ENCODE assay signal across 15 mouse cellular contexts in the genomic region with DNA sequence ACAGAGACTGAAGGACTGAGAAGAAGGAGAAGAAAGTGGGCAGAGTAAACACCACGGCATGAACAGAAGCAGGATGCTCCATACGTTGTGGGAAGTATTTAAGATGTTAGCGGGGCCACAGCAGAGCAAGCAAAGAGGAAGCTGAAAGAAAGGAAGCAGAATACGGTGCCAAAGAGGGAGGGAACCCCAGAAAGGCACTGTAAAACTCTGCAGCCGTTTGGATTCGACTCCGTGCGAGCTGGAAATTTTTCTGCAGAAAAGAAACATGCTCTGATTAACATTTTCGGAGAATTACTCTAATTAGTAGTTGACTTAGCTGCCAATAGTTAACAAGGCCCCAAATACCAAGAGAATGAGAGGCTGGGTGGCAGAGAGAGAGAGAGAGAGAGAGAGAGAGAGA.
DNase-seq lines count a peak whose midpoint lies in the region; ATAC-seq lines count a peak whose summit lies in the region.
"Had no signal": no experiment of that assay in that cellular context is flagged by ENCODE, and none has a peak within 500 bp of the region (broad histone marks: within the 10 kb centered on the region; RNA-seq: fewer than 3 reads in every experiment).

No protein-coding gene starts in this region.

- H3K27ac ChIP-seq in heart, embryonic 12.5 days (ENCODE audit: poor library complexity, severe bottlenecking), result no peak overlapping the region
- no peak overlapping the region for H3K27ac ChIP-seq in brown adipose tissue, adult 24 weeks (replicated peaks; ENCODE audit: low read depth, low read length)
- H3K27ac ChIP-seq: heart, embryonic 10.5 days; intestine, embryonic 15.5 days; lung, embryonic 15.5 days; midbrain, embryonic 12.5 days had no signal

- H3K36me3 ChIP-seq in heart, embryonic 12.5 days, result no peaks in the 10 kb centered on the region
- H3K36me3 ChIP-seq: heart, embryonic 10.5 days; intestine, embryonic 15.5 days; lung, embryonic 15.5 days; midbrain, embryonic 12.5 days had no signal

- peak; percentile 81 for DNase-seq in heart, adult 11 months
- DNase-seq in lung, postnatal 10 days, result peak; percentile 43
- DNase-seq in lung, postnatal 4 days, result no peak
- no peak for DNase-seq in urinary bladder, postnatal 36 days (ENCODE audit: low spot score in 2 of 2)
- DNase-seq: adrenal gland, adult 2 months; heart, postnatal 4 days; spleen, adult 18-20 months; thymus, postnatal 25 days had no signal

- no peaks in the 10 kb centered on the region for H3K9me3 ChIP-seq in heart, embryonic 12.5 days (replicated peaks)
- H3K9me3 ChIP-seq: heart, embryonic 10.5 days; intestine, embryonic 15.5 days; lung, embryonic 15.5 days; midbrain, embryonic 12.5 days had no signal

- no peaks in the 10 kb centered on the region for H3K4me1 ChIP-seq in heart, embryonic 12.5 days (replicated peaks)
- H3K4me1 ChIP-seq in brown adipose tissue, adult 24 weeks (ENCODE audit: control insufficient read depth, insufficient read depth, insufficient read length, low read length), result no peaks in the 10 kb centered on the region
- H3K4me1 ChIP-seq: heart, embryonic 10.5 days; intestine, embryonic 15.5 days; lung, embryonic 15.5 days; midbrain, embryonic 12.5 days had no signal

- H3K9ac ChIP-seq in heart, embryonic 12.5 days, result no peak overlapping the region
- H3K9ac ChIP-seq: intestine, embryonic 15.5 days; lung, embryonic 15.5 days; midbrain, embryonic 12.5 days had no signal

- no peak for ATAC-seq in heart, embryonic 12.5 days (ENCODE audit: insufficient number of reproducible peaks, low FRiP score)
- peak; percentile 55; the same call in 1 of the 2 replicates for ATAC-seq in megakaryocyte-erythroid progenitor cell, adult 5-6 weeks (replicated peaks; ENCODE audit: low FRiP score, low TSS enrichment, poor library complexity, severe bottlenecking)
- ATAC-seq: intestine, embryonic 15.5 days had no signal

- WGBS in heart, embryonic 12.5 days, result 67% methylated on average over 9 of the region's 9 CpGs

- no peak overlapping the region for H3K4me2 ChIP-seq in heart, embryonic 12.5 days
- H3K4me2 ChIP-seq: intestine, embryonic 15.5 days; lung, embryonic 15.5 days; midbrain, embryonic 12.5 days had no signal

- no peak overlapping the region for H3K4me3 ChIP-seq in heart, embryonic 12.5 days
- peak overlapping the region; percentile 14; the same call in 1 of the 2 replicates for H3K4me3 ChIP-seq in brown adipose tissue, adult 24 weeks (ENCODE audit: insufficient read depth, low read depth, low read length)
- H3K4me3 ChIP-seq: heart, embryonic 10.5 days; intestine, embryonic 15.5 days; lung, embryonic 15.5 days; midbrain, embryonic 12.5 days had no signal

- H3K27me3 ChIP-seq in heart, embryonic 12.5 days (replicated peaks), result no peaks in the 10 kb centered on the region; the same call in 1 of the 2 replicates
- H3K27me3 ChIP-seq: intestine, embryonic 15.5 days; lung, embryonic 15.5 days; midbrain, embryonic 12.5 days had no signal

Comparison
In these comparisons a context has a peak if more than half of its experiments do, and no peak if none do; other contexts are left out.
1. DNase-seq: peak in heart, adult 11 months (single experiment) and lung, postnatal 10 days (single experiment); none in lung, postnatal 4 days (0 of 2) and urinary bladder, postnatal 36 days (0 of 2).